Mouse (Mus musculus): ENCODE results near the gene Fam71e2.

Fam71e2 gene

GRCm38 (mm10) chr7:4782130-4782529 is 11.0 kb upstream of the Fam71e2 start:
- intact Hi-C loops (cut with DNase I), result no loop called here

- intact Hi-C loops (cut with DNase I), result no loop called here
Observed at GRCm38 (mm10) chr7:4779921-4780320, 8.8 kb upstream of the Fam71e2 start.

- intact Hi-C loops (cut with DNase I), result no loop called here
Observed at GRCm38 (mm10) chr7:4777851-4778637, 6.9 kb upstream of the Fam71e2 start.

- intact Hi-C loops (cut with DNase I), result no loop called here
Observed at GRCm38 (mm10) chr7:4776861-4777830, 6.0 kb upstream of the Fam71e2 start.

GRCm38 (mm10) chr7:4776131-4776530 is 5.0 kb upstream of the Fam71e2 start:
- intact Hi-C loops (cut with DNase I), result no loop called here

- intact Hi-C loops (cut with DNase I), result no loop called here
Observed at GRCm38 (mm10) chr7:4764946-4765710, 6.0 kb downstream of the Fam71e2 start.

GRCm38 (mm10) chr7:4759670-4760069 is 11.4 kb downstream of the Fam71e2 start:
- intact Hi-C loops (cut with DNase I), result no loop called here

- intact Hi-C loops (cut with DNase I), result no loop called here
Observed at GRCm38 (mm10) chr7:4752821-4753570, 18.1 kb downstream of the Fam71e2 start, which contains the start of gene Cox6b2. TSS of gene Cox6b2 (minus strand) at chr7:4753094.

- intact Hi-C loops (cut with DNase I), result no loop called here
Observed at GRCm38 (mm10) chr7:4751971-4752820, 18.9 kb downstream of the Fam71e2 start.

- intact Hi-C loops (cut with DNase I), result no loop called here
Observed at GRCm38 (mm10) chr7:4749169-4749568, 21.9 kb downstream of the Fam71e2 start.

GRCm38 (mm10) chr7:4748321-4748720 is 22.8 kb downstream of the Fam71e2 start:
- intact Hi-C loops (cut with DNase I), result no loop called here

- intact Hi-C loops (cut with DNase I), result no loop called here
Observed at GRCm38 (mm10) chr7:4747156-4747899, 23.8 kb downstream of the Fam71e2 start.

GRCm38 (mm10) chr7:4746326-4746980 is 24.6 kb downstream of the Fam71e2 start:
- intact Hi-C loops (cut with DNase I), result no loop called here

GRCm38 (mm10) chr7:4744886-4745285 is 26.2 kb downstream of the Fam71e2 start:
- intact Hi-C loops (cut with DNase I), result loop anchor here (5.0 kb wide), 1 partner anchor 42 kb away; the partner anchor contains the start of gene Tmem238

GRCm38 (mm10) chr7:4743354-4743753 is 27.7 kb downstream of the Fam71e2 start:
- intact Hi-C loops (cut with DNase I), result loop anchor here (5.0 kb wide), 1 partner anchor 44 kb away; the partner anchor contains the start of gene Tmem238

GRCm38 (mm10) chr7:4742482-4742819 is 28.7 kb downstream of the Fam71e2 start:
- intact Hi-C loops (cut with DNase I), result loop anchor here (5.0 kb wide), 1 partner anchor 45 kb away; the partner anchor contains the start of gene Tmem238

GRCm38 (mm10) chr7:4741672-4742481 is 29.2 kb downstream of the Fam71e2 start:
- intact Hi-C loops (cut with DNase I), result loop anchor here (5.0 kb wide), 1 partner anchor 45 kb away; the partner anchor contains the start of gene Tmem238
